Comparison of ENCODE assay signal across 8 mouse cellular contexts in genomic region chr4:53115866-53116265, GRCm38 (mm10). TPM values are rescaled to one million over a fixed set of nuclear protein-coding genes. Genes with fewer than 3 reads are reported as not detected.
A peak's percentile ranks its signal among the peaks of the same experiment; 100 is the strongest.
DNase-seq lines count a peak whose midpoint lies in the region; ATAC-seq lines count a peak whose summit lies in the region.

No protein-coding gene starts in this region.

- no peak overlapping the region for H3K4me3 ChIP-seq in brown adipose tissue, adult 24 weeks (ENCODE audit: insufficient read depth, low read depth, low read length)
- H3K4me3 ChIP-seq in hindbrain, embryonic 15.5 days, result no peak overlapping the region

- no peaks in the 10 kb centered on the region for H3K36me3 ChIP-seq in hindbrain, embryonic 15.5 days

- ATAC-seq in CD4-positive, CD25-positive, alpha-beta regulatory T cell, adult 4 months, result peak; percentile 63
- 0 out of 2 replicates have a peak, but pooled peaks have one; percentile 44 for ATAC-seq in hindbrain, embryonic 15.5 days (ENCODE audit: low FRiP score, low read depth)

- no peaks in the 10 kb centered on the region for H3K9me3 ChIP-seq in hindbrain, embryonic 15.5 days

- H3K27me3 ChIP-seq in hindbrain, embryonic 15.5 days, result no peaks in the 10 kb centered on the region

- DNase-seq in kidney, adult 11 months, result peak; percentile 28
- DNase-seq in kidney, postnatal 4 days, result no peak
- peak; percentile 54 for DNase-seq in lung, postnatal 25 days (ENCODE audit: low spot score)
- DNase-seq in neural tube, embryonic 10.5 days (ENCODE audit: extremely low spot score, low spot score), result no peak
- no peak for DNase-seq in ovary, adult 18-20 months (ENCODE audit: low spot score)

- peaks cover 35% of the 10 kb centered on the region for H3K4me1 ChIP-seq in brown adipose tissue, adult 24 weeks (ENCODE audit: control insufficient read depth, insufficient read depth, insufficient read length, low read length)
- 0 out of 2 replicates have a peak, but pooled peaks cover 4% of the 10 kb centered on the region for H3K4me1 ChIP-seq in hindbrain, embryonic 15.5 days (replicated peaks)

- 12% methylated on average over 2 of the region's 5 CpGs for WGBS in hindbrain, embryonic 15.5 days

- no peak overlapping the region for H3K4me2 ChIP-seq in hindbrain, embryonic 15.5 days

- no peak overlapping the region for H3K9ac ChIP-seq in hindbrain, embryonic 15.5 days

- peak overlapping the region; percentile 83 for H3K27ac ChIP-seq in brown adipose tissue, adult 24 weeks (replicated peaks; ENCODE audit: low read depth, low read length)
- peak overlapping the region; percentile 13 for H3K27ac ChIP-seq in hindbrain, embryonic 15.5 days (replicated peaks)

RNA-seq across cellular contexts. Expression of gene Abca1, which starts 43.8 kb away (rescaled TPM):
- 1 to 10 TPM; 2.8 to 4.6 TPM for polyA plus RNA-seq in CD4-positive, CD25-positive, alpha-beta regulatory T cell, adult 4 months (2017; shearing (Covaris generic))
- polyA plus RNA-seq in brown adipose tissue, adult 24 weeks (2012; ENCODE audit: insufficient read depth, insufficient read length, missing spikeins), result 21.5 and 22.3 TPM in 2 replicates
- 10.1 and 11.1 TPM in 2 replicates for polyA plus RNA-seq in hindbrain, embryonic 15.5 days (2015; fragmentation: Nextera tagmentation; extraction: Ambion mirVana)

Comparison
In these comparisons a context has a peak if more than half of its experiments do, and no peak if none do; other contexts are left out.
1. DNase-seq: peak in kidney, adult 11 months (single experiment) and lung, postnatal 25 days (single experiment); none in kidney, postnatal 4 days (0 of 2), neural tube, embryonic 10.5 days (single experiment) and ovary, adult 18-20 months (single experiment).